Mouse (Mus musculus) lung, embryonic 14.5 days (tissue): Measurements from ENCODE around the gene Unc79. TPM values are rescaled to one million over a fixed set of nuclear protein-coding genes. Genes with fewer than 3 reads are reported as not detected.

Experiments used
- ATAC-seq: fragments of 200-750 bp; cut with Nextera tagmentation; 2 replicates; pipeline ENCODE4 v1.8.0; 2017; ENCODE audit warnings: mild to moderate bottlenecking, moderate TSS enrichment, moderate library complexity; ENCODE audit not compliant: insufficient read depth
- DNase-seq: peaks from one replicate; pipeline ENCODE4 v3.0.0-alpha.2; 2015
- H3K27ac ChIP-seq: fragments of 300-500 bp; sonication (generic); 2 replicates; pipeline ENCODE4 v1.5.1; 2014; ENCODE audit warnings: low read depth, mild to moderate bottlenecking, moderate library complexity
- H3K27me3 ChIP-seq: fragments of 300-500 bp; sonication (generic); 2 replicates; pipeline ENCODE4 v1.6.1; 2014; ENCODE audit warnings: low read length, control low read depth; ENCODE audit not compliant: insufficient read depth
- H3K36me3 ChIP-seq: fragments of 300-500 bp; sonication (generic); 2 replicates; pipeline ENCODE4 v1.6.1; 2014; ENCODE audit warnings: control low read depth; ENCODE audit not compliant: insufficient read depth
- H3K4me1 ChIP-seq: fragments of 300-500 bp; sonication (generic); 2 replicates; pipeline ENCODE4 v1.6.1; 2014; ENCODE audit warnings: antibody characterized with exemption, control low read depth; ENCODE audit not compliant: insufficient read depth
- H3K4me2 ChIP-seq: fragments of 300-500 bp; sonication (generic); 2 replicates; pipeline ENCODE4 v1.6.1; 2014; ENCODE audit warnings: mild to moderate bottlenecking
- H3K4me3 ChIP-seq: fragments of 300-500 bp; sonication (generic); 2 replicates; pipeline ENCODE4 v1.5.1; 2014; ENCODE audit warnings: low read depth, low read length
- H3K9ac ChIP-seq: fragments of 300-500 bp; sonication (generic); 2 replicates; pipeline ENCODE4 v1.6.1; 2014
- H3K9me3 ChIP-seq: fragments of 300-500 bp; sonication (generic); 2 replicates; pipeline ENCODE4 v1.6.1; 2016; ENCODE audit warnings: low read depth, low read length, control low read depth
- CTCF ChIP-seq: IDR thresholded peaks from 2 replicates; pipeline ENCODE4 v1.5.1; 2016; ENCODE audit warnings: antibody characterized with exemption, low read depth
- WGBS: fragments of 180-500 bp; shearing (Covaris S2); extraction: QIAGEN DNeasy Blood & Tissue Kit; methylation state at CpG from one replicate; pipeline ENCODE4 v1.1.7; 2014; 5-methylcytosine and 5-hydroxymethylcytosine counted together
- polyA plus RNA-seq: library from polyadenylated mRNA; unstranded; fragments of >200 nt; fragmentation: Nextera tagmentation; extraction: Ambion mirVana; gene quantifications from 2 replicates; pipeline ENCODE4 v1.2.1, GENCODE M21; 2014

The Unc79 gene
- polyA plus RNA-seq, 1 experiment from 2014 or later = 0.09 TPM

GRCm38 (mm10) chr12:103143798-103144565 lies 195.3 kb downstream of the Unc79 start:
- peak; percentile 79 for DNase-seq
- H3K9me3 ChIP-seq = no peaks in the 10 kb centered on the region
- H3K4me1 ChIP-seq = no peaks in the 10 kb centered on the region
- H3K9ac ChIP-seq = no peak overlapping the region
- H3K36me3 ChIP-seq = no peaks in the 10 kb centered on the region
- H3K4me2 ChIP-seq = no peak overlapping the region
- no peak overlapping the region for H3K4me3 ChIP-seq
- 26% methylated on average over 9 of the region's 9 CpGs for WGBS
- no peaks in the 10 kb centered on the region for H3K27me3 ChIP-seq
- H3K27ac ChIP-seq = no peak overlapping the region
- ATAC-seq = peak; percentile 60
- TF ChIP-seq CTCF = peak; percentile 87

GRCm38 (mm10) chr12:103150247-103150646 lies 201.6 kb downstream of the Unc79 start:
- no peaks in the 10 kb centered on the region for H3K9me3 ChIP-seq
- TF ChIP-seq CTCF = no peak
- ATAC-seq = no peak
- no peaks in the 10 kb centered on the region for H3K4me1 ChIP-seq
- no peak overlapping the region for H3K4me3 ChIP-seq
- no peak overlapping the region for H3K9ac ChIP-seq
- no peaks in the 10 kb centered on the region for H3K36me3 ChIP-seq
- H3K27ac ChIP-seq = no peak overlapping the region
- no peak overlapping the region for H3K4me2 ChIP-seq
- no peaks in the 10 kb centered on the region for H3K27me3 ChIP-seq
- DNase-seq = no peak
- WGBS = 50% methylated on average over 2 of the region's 2 CpGs

GRCm38 (mm10) chr12:103154927-103155326 lies 206.3 kb downstream of the Unc79 start:
- no peaks in the 10 kb centered on the region for H3K36me3 ChIP-seq
- 0 out of 2 replicates have a peak, but pooled peaks have one; percentile 13 for TF ChIP-seq CTCF

GRCm38 (mm10) chr12:103155406-103155805 lies 206.7 kb downstream of the Unc79 start:
- Histone ChIP-seq H3K4me1 (no peaks in the 10 kb centered on the region), H3K4me2 (no peak overlapping the region), H3K27ac (no peak overlapping the region), H3K4me3 (no peak overlapping the region), H3K36me3 (no peaks in the 10 kb centered on the region), H3K9me3 (no peaks in the 10 kb centered on the region), H3K27me3 (no peaks in the 10 kb centered on the region), H3K9ac (no peak overlapping the region)
- TF ChIP-seq CTCF = no peak
- DNase-seq (peak; percentile 63), ATAC-seq (no peak; the same call in 1 of the 2 replicates)
- 48% methylated on average over 3 of the region's 3 CpGs for WGBS

More at GRCm38 (mm10) chr12:103154927-103155326, 206.3 kb downstream of the Unc79 start:
- H3K27ac ChIP-seq = no peak overlapping the region
- H3K4me1 ChIP-seq = no peaks in the 10 kb centered on the region
- H3K4me2 ChIP-seq = no peak overlapping the region
- no peak for DNase-seq
- H3K9me3 ChIP-seq = no peaks in the 10 kb centered on the region
- H3K4me3 ChIP-seq = no peak overlapping the region
- no peak for ATAC-seq
- no peaks in the 10 kb centered on the region for H3K27me3 ChIP-seq
- WGBS = 48% methylated on average over 2 of the region's 2 CpGs
- H3K9ac ChIP-seq = no peak overlapping the region

DNA sequence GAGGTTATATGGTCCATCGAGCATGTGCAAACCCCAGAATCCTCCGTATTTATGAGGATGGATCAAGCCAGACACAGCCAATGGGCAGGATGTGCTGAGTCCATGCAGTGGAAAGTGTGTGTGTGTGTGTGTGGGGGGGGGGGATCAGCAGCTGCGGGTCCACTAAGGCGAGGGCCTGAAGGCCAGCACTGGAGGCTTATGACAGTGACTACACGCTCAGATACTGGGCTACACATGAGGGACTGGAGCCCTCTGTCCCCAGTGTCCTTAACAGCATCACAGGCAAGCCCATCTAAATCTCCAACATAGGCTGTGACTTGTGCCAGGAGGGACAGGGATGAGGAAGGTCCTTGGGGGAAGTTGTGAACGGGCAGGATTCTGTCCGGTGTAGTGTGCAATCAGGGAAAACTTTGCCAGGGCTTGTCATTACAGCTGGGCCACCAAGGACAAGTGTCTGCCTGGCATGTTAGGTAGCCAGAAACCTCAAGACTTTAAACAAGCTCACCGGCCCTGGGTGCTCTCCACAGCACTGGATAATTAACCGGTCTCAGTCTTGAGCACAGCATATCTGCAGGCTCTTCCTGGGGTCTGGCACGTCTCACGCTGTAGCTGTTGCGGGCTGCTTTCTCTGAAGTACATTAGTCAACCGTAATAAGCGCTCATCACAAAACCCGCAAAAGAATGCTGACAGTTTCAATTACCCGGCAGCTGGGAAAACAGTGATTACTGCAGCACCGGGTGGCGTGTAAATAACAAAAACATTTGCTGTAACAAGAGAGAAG lies 208.7 kb downstream of the Unc79 start:
- no peak overlapping the region for H3K4me3 ChIP-seq
- TF ChIP-seq CTCF = no peak
- no peak overlapping the region for H3K4me2 ChIP-seq
- no peak for ATAC-seq
- no peaks in the 10 kb centered on the region for H3K4me1 ChIP-seq
- H3K27ac ChIP-seq = no peak overlapping the region
- H3K27me3 ChIP-seq = no peaks in the 10 kb centered on the region
- no peaks in the 10 kb centered on the region for H3K9me3 ChIP-seq
- WGBS = 61% methylated on average over 18 of the region's 18 CpGs
- H3K36me3 ChIP-seq = no peaks in the 10 kb centered on the region
- no peak for DNase-seq
- H3K9ac ChIP-seq = no peak overlapping the region

DNA sequence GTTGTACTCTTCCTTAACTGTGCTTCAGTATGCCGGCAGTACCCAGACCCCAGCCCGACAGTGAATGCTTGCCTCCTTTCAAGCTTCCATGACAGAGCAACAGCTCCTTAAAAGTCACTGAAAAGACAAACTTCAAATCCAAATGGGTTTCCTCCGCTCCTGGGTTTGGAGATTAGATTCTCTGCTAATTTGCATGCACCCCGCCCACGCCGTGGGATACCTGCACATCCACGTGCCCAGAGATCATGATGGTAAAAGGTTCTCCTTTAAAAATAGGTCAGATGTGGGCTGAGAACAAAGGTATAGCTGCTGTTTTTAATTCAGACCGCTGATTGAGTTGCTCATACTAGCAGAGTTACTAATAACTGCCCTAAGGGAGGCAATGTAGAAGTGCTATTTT lies 210.4 kb downstream of the Unc79 start:
- Histone ChIP-seq H3K9ac (no peak overlapping the region), H3K27me3 (no peaks in the 10 kb centered on the region), H3K4me2 (no peak overlapping the region), H3K9me3 (no peaks in the 10 kb centered on the region), H3K4me3 (no peak overlapping the region), H3K4me1 (no peaks in the 10 kb centered on the region), H3K36me3 (no peaks in the 10 kb centered on the region), H3K27ac (no peak overlapping the region)
- ATAC-seq (no peak), DNase-seq (no peak)
- no peak for TF ChIP-seq CTCF
- 64% methylated on average over 8 of the region's 8 CpGs for WGBS

- 77% methylated on average over 4 of the region's 4 CpGs for WGBS
- H3K27ac ChIP-seq = no peak overlapping the region
- no peak for DNase-seq
- no peak for ATAC-seq
- no peak overlapping the region for H3K4me3 ChIP-seq
- TF ChIP-seq CTCF = no peak
- H3K36me3 ChIP-seq = no peaks in the 10 kb centered on the region
- H3K4me2 ChIP-seq = no peak overlapping the region
- H3K27me3 ChIP-seq = no peaks in the 10 kb centered on the region
- H3K4me1 ChIP-seq = no peaks in the 10 kb centered on the region
- no peak overlapping the region for H3K9ac ChIP-seq
- H3K9me3 ChIP-seq = no peaks in the 10 kb centered on the region
These were observed 212.1 kb downstream of the Unc79 start for GRCm38 (mm10) chr12:103160721-103161120.
